Mouse (Mus musculus) liver, postnatal 0 days (tissue): ENCODE data around the gene Phxr2. TPM values are rescaled to one million over a fixed set of nuclear protein-coding genes. Genes with fewer than 3 reads are reported as not detected.
A peak's percentile ranks its signal among the peaks of the same experiment; 100 is the strongest.

Source experiments
- ATAC-seq: fragments of 200-750 bp; cut with Nextera tagmentation; 2 replicates; pipeline ENCODE4 v1.8.0; 2017; ENCODE audit warnings: mild to moderate bottlenecking, moderate library complexity
- DNase-seq: peaks from one replicate; pipeline ENCODE4 v3.0.0-alpha.2; 2016
- H3K27ac ChIP-seq: fragments of 300-500 bp; sonication (generic); 2 replicates; pipeline ENCODE4 v1.5.1; 2014; ENCODE audit warnings: antibody characterized with exemption, moderate library complexity, mild to moderate bottlenecking, low read depth
- H3K27me3 ChIP-seq: fragments of 300-500 bp; sonication (generic); 2 replicates; pipeline ENCODE4 v1.6.1; 2014; ENCODE audit warnings: low read length, control low read depth, mixed read lengths; ENCODE audit not compliant: insufficient read depth
- H3K36me3 ChIP-seq: fragments of 300-500 bp; sonication (generic); replicated peaks from 2 replicates; pipeline ENCODE4 v1.6.1; 2014; ENCODE audit warnings: mild to moderate bottlenecking, control low read depth, low read length, moderate library complexity, mixed read lengths; ENCODE audit not compliant: insufficient read depth
- H3K4me1 ChIP-seq: fragments of 300-500 bp; sonication (generic); 2 replicates; pipeline ENCODE4 v1.6.1; 2014; ENCODE audit warnings: antibody characterized with exemption, mild to moderate bottlenecking, control low read depth; ENCODE audit not compliant: insufficient read depth
- H3K4me2 ChIP-seq: fragments of 300-500 bp; sonication (generic); 2 replicates; pipeline ENCODE4 v1.6.1; 2014; ENCODE audit warnings: low read depth, mild to moderate bottlenecking, low read length, moderate library complexity, mixed read lengths
- H3K4me3 ChIP-seq: fragments of 300-500 bp; sonication (generic); 2 replicates; pipeline ENCODE4 v1.5.1; 2014; ENCODE audit warnings: low read depth, low read length
- H3K9ac ChIP-seq: fragments of 300-500 bp; sonication (generic); replicated peaks from 2 replicates; pipeline ENCODE4 v1.6.1; 2014; ENCODE audit warnings: mild to moderate bottlenecking, moderate library complexity
- H3K9me3 ChIP-seq: fragments of 300-500 bp; sonication (generic); 2 replicates; pipeline ENCODE4 v1.6.1; 2016; ENCODE audit warnings: mild to moderate bottlenecking, control low read depth, low read length, mixed read lengths
- CTCF ChIP-seq: sonication (generic); IDR thresholded peaks from 2 replicates; pipeline ENCODE4 v1.5.1; 2016; ENCODE audit warnings: antibody characterized with exemption, low read depth
- EP300 ChIP-seq: IDR thresholded peaks from 2 replicates; pipeline ENCODE4 v1.6.1; 2016; ENCODE audit warnings: antibody characterized with exemption, low read depth, mild to moderate bottlenecking
- WGBS: fragments of 180-500 bp; shearing (Covaris S2); extraction: QIAGEN DNeasy Blood & Tissue Kit; methylation state at CpG from one replicate; pipeline ENCODE4 v1.1.7; 2014; ENCODE audit not compliant: insufficient replicate concordance; 5-methylcytosine and 5-hydroxymethylcytosine counted together
- polyA plus RNA-seq: library from polyadenylated mRNA; unstranded; fragments of >200 nt; fragmentation: Nextera tagmentation; extraction: Ambion mirVana; gene quantifications from 2 replicates; pipeline ENCODE4 v1.2.1, GENCODE M21; 2015

The Phxr2 gene
- polyA plus RNA-seq, 1 experiment from 2014 or later, result not detected

DNA sequence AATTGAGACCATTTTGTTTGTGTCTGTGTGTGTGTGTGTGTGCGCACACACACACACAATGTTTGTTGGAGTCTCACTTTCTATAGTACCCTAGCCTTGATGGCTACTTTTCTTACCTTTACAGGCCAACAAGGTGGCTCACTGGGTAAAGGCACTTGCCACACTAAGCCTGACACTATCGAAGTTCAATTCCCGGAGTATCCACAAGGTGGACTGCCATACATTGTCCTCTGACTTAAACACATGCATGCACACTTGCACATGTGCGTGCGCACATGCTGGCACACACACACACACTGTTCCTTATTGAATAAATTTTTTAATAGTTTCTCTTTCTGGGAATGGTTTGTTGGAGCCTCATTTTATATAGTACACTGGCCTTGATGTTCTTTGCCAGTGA lies 30.7 kb upstream of the Phxr2 start:
- TF ChIP-seq EP300 (no peak), CTCF (peak; percentile 43)
- no peaks in the 10 kb centered on the region for H3K4me1 ChIP-seq
- no peak overlapping the region for H3K4me2 ChIP-seq
- ATAC-seq (no peak), DNase-seq (no peak)
- no peak overlapping the region for H3K4me3 ChIP-seq
- no peaks in the 10 kb centered on the region for H3K9me3 ChIP-seq
- H3K27ac ChIP-seq, result no peak overlapping the region
- no peak overlapping the region for H3K9ac ChIP-seq
- 90% methylated on average over 5 of the region's 5 CpGs for WGBS
- no peaks in the 10 kb centered on the region for H3K27me3 ChIP-seq
- H3K36me3 ChIP-seq, result 0 out of 2 replicates have a peak, but pooled peaks cover 4% of the 10 kb centered on the region

GRCm38 (mm10) chr10:99154635-99155034 lies 28.5 kb upstream of the Phxr2 start:
- Histone ChIP-seq H3K27me3 (no peaks in the 10 kb centered on the region), H3K4me3 (no peak overlapping the region), H3K36me3 (no peaks in the 10 kb centered on the region), H3K4me2 (no peak overlapping the region), H3K9me3 (no peaks in the 10 kb centered on the region), H3K9ac (no peak overlapping the region), H3K4me1 (no peaks in the 10 kb centered on the region), H3K27ac (peak overlapping the region; percentile 39)
- 57% methylated on average over 8 of the region's 8 CpGs for WGBS
- TF ChIP-seq CTCF, result no peak
- TF ChIP-seq EP300, result no peak
- ATAC-seq (peak; percentile 66), DNase-seq (no peak)

- no peaks in the 10 kb centered on the region for H3K27me3 ChIP-seq
- H3K4me3 ChIP-seq, result no peak overlapping the region
- no peaks in the 10 kb centered on the region for H3K4me1 ChIP-seq
- TF ChIP-seq EP300, result no peak
- TF ChIP-seq CTCF, result peak; percentile 76
- 84% methylated on average over 6 of the region's 6 CpGs for WGBS
- H3K4me2 ChIP-seq, result no peak overlapping the region
- peak; percentile 58; the same call in 1 of the 2 replicates for ATAC-seq
- no peak overlapping the region for H3K27ac ChIP-seq
- H3K9me3 ChIP-seq, result no peaks in the 10 kb centered on the region
- H3K36me3 ChIP-seq, result no peaks in the 10 kb centered on the region
- no peak overlapping the region for H3K9ac ChIP-seq
- peak; percentile 53 for DNase-seq
Measured at GRCm38 (mm10) chr10:99152063-99152462, 25.9 kb upstream of the Phxr2 start.

DNA sequence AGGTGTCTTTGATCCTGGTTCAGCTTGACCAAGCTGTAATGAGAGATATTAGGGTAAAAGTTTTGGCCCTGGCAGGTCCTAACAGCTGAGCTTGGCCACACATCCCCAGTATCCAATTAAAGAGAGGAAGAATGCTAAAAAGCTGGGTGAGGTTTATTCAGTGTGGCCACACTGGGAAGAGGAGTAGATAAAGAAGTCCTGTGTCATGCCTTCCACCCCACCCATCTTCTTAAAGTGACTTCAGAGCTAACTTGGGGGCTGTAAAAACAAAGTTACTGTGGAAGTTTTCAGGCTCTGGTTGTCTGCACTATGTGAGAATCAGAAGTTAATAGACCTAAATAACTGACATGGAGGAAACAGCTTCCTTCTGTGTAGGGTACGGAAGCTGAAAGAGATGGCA lies 25.5 kb upstream of the Phxr2 start:
- peak; percentile 40; the same call in 1 of the 2 replicates for ATAC-seq
- WGBS, result 85% methylated on average over 1 of the region's 1 CpGs
- Histone ChIP-seq H3K27me3 (no peaks in the 10 kb centered on the region), H3K9me3 (no peaks in the 10 kb centered on the region), H3K4me1 (no peaks in the 10 kb centered on the region), H3K4me3 (no peak overlapping the region), H3K36me3 (no peaks in the 10 kb centered on the region), H3K4me2 (no peak overlapping the region), H3K27ac (no peak overlapping the region), H3K9ac (no peak overlapping the region)
- TF ChIP-seq CTCF, result no peak
- TF ChIP-seq EP300, result no peak
- DNase-seq, result no peak

- ATAC-seq (no peak), DNase-seq (no peak)
- WGBS, result 88% methylated on average over 6 of the region's 6 CpGs
- no peak overlapping the region for H3K4me2 ChIP-seq
- H3K27ac ChIP-seq, result no peak overlapping the region
- H3K27me3 ChIP-seq, result no peaks in the 10 kb centered on the region
- TF ChIP-seq CTCF, result no peak
- no peak for TF ChIP-seq EP300
- no peak overlapping the region for H3K9ac ChIP-seq
- no peaks in the 10 kb centered on the region for H3K9me3 ChIP-seq
- H3K36me3 ChIP-seq, result no peaks in the 10 kb centered on the region
- H3K4me1 ChIP-seq, result no peaks in the 10 kb centered on the region
- no peak overlapping the region for H3K4me3 ChIP-seq
Measured at GRCm38 (mm10) chr10:99150016-99150415, 23.9 kb upstream of the Phxr2 start.

DNA sequence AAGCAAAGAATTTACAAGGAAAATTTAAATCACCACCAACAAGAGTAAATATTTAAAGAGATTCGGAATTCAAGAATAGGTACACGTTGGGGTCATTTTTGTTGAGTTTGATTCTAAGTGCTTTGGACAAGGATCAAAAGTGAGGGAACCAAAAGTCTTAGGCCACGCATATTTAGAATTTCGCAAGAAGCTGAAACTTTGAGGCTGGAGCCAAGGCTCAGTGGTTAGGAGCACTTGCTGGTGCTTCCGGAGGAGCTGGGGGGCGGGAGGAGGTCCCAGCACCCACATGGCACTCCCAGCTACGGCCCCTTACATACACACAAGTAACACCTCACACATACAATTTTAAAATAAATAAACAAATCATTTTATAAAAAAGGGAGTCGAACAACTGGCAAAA lies 20.5 kb upstream of the Phxr2 start:
- Histone ChIP-seq H3K36me3 (no peaks in the 10 kb centered on the region), H3K4me3 (no peak overlapping the region), H3K4me2 (no peak overlapping the region), H3K27me3 (no peaks in the 10 kb centered on the region), H3K4me1 (no peaks in the 10 kb centered on the region), H3K9me3 (no peaks in the 10 kb centered on the region), H3K9ac (no peak overlapping the region), H3K27ac (no peak overlapping the region)
- no peak for TF ChIP-seq EP300
- TF ChIP-seq CTCF, result no peak
- DNase-seq (no peak), ATAC-seq (no peak)
- WGBS, result 77% methylated on average over 8 of the region's 8 CpGs

- H3K27ac ChIP-seq, result no peak overlapping the region
- H3K4me1 ChIP-seq, result no peaks in the 10 kb centered on the region
- H3K4me3 ChIP-seq, result no peak overlapping the region
- no peak overlapping the region for H3K9ac ChIP-seq
- TF ChIP-seq CTCF (no peak), EP300 (no peak)
- no peaks in the 10 kb centered on the region for H3K9me3 ChIP-seq
- no peaks in the 10 kb centered on the region for H3K36me3 ChIP-seq
- no peaks in the 10 kb centered on the region for H3K27me3 ChIP-seq
- 76% methylated on average over 8 of the region's 8 CpGs for WGBS
- DNase-seq, result peak; percentile 2
- H3K4me2 ChIP-seq, result no peak overlapping the region
- ATAC-seq, result no peak
Measured at GRCm38 (mm10) chr10:99145611-99146010, 19.5 kb upstream of the Phxr2 start.
